Comparison of ENCODE assay signal across 24 mouse cellular contexts in genomic region chr11:67400956-67401355, GRCm38 (mm10).
"Had no signal": no experiment of that assay in that cellular context is flagged by ENCODE, and none has a peak within 500 bp of the region (broad histone marks: within the 10 kb centered on the region; RNA-seq: fewer than 3 reads in every experiment).

No protein-coding gene starts in this region.

- DNase-seq: gastrocnemius, postnatal 14 days; gastrocnemius, postnatal 36 days; heart, adult 18-20 months; heart, postnatal 10 days; heart, postnatal 36 days; kidney, adult 11 months; kidney, adult 2 months; kidney, adult 9 months; kidney, postnatal 10 days; kidney, postnatal 36 days; liver; liver, embryonic 13.5 days; liver, postnatal 0 days had no signal

- H3K36me3 ChIP-seq: heart, embryonic 10.5 days; heart, embryonic 12.5 days; hindbrain, embryonic 13.5 days; hindbrain, embryonic 15.5 days; kidney, embryonic 15.5 days; limb, embryonic 10.5 days; limb, embryonic 12.5 days; liver, embryonic 13.5 days; liver, embryonic 15.5 days had no signal

- H3K27me3 ChIP-seq: heart, embryonic 12.5 days; hindbrain, embryonic 13.5 days; hindbrain, embryonic 15.5 days; kidney, embryonic 15.5 days; limb, embryonic 12.5 days; liver, embryonic 13.5 days; liver, embryonic 15.5 days had no signal

- H3K9ac ChIP-seq: heart, embryonic 12.5 days; hindbrain, embryonic 13.5 days; hindbrain, embryonic 15.5 days; kidney, embryonic 15.5 days; limb, embryonic 12.5 days; liver, embryonic 13.5 days; liver, embryonic 15.5 days; liver, postnatal 0 days had no signal

- H3K4me1 ChIP-seq: heart, embryonic 10.5 days; heart, embryonic 12.5 days; hindbrain, embryonic 13.5 days; hindbrain, embryonic 15.5 days; kidney, embryonic 15.5 days; limb, embryonic 10.5 days; liver, embryonic 13.5 days; liver, embryonic 15.5 days had no signal

- H3K4me2 ChIP-seq: heart, embryonic 12.5 days; hindbrain, embryonic 13.5 days; hindbrain, embryonic 15.5 days; kidney, embryonic 15.5 days; limb, embryonic 12.5 days; liver, embryonic 11.5 days; liver, embryonic 13.5 days; liver, embryonic 15.5 days had no signal

- H3K9me3 ChIP-seq: heart, embryonic 10.5 days; heart, embryonic 12.5 days; hindbrain, embryonic 13.5 days; hindbrain, embryonic 15.5 days; kidney, embryonic 15.5 days; limb, embryonic 10.5 days; limb, embryonic 12.5 days; liver, embryonic 13.5 days; liver, embryonic 15.5 days had no signal

- H3K27ac ChIP-seq: heart, embryonic 10.5 days; hindbrain, embryonic 13.5 days; hindbrain, embryonic 15.5 days; hindbrain, postnatal 0 days; kidney, embryonic 15.5 days; left cerebral cortex, adult 2 months; limb, embryonic 10.5 days; limb, embryonic 12.5 days; liver, embryonic 13.5 days; liver, embryonic 15.5 days had no signal

- ATAC-seq: hindbrain, postnatal 0 days; liver, postnatal 0 days had no signal

- H3K4me3 ChIP-seq: heart, embryonic 10.5 days; heart, embryonic 12.5 days; hindbrain, embryonic 13.5 days; hindbrain, embryonic 15.5 days; kidney, embryonic 15.5 days; left cerebral cortex, adult 2 months; limb, embryonic 10.5 days; limb, embryonic 12.5 days; liver, embryonic 13.5 days; liver, embryonic 15.5 days had no signal
